Mouse (Mus musculus) kidney, adult 2 months (tissue): ENCODE results near the gene Armh3. TPM values are rescaled to one million over a fixed set of nuclear protein-coding genes. Genes with fewer than 3 reads are reported as not detected.
A peak's percentile ranks its signal among the peaks of the same experiment; 100 is the strongest.

ENCODE experiments used
- DNase-seq: peaks from one replicate; pipeline ENCODE4 v3.0.0; 2021
- H3K27ac ChIP-seq: fragments of 200-500 bp; 2 replicates; pipeline ENCODE4 v1.5.1; 2012; ENCODE audit warnings: low read depth, low read length, control low read depth, inconsistent platforms; ENCODE audit not compliant: insufficient read depth
- H3K27me3 ChIP-seq: fragments of 200-500 bp; replicated peaks from 2 replicates; pipeline ENCODE4 v1.6.1; 2012; ENCODE audit warnings: mild to moderate bottlenecking, moderate library complexity, low read length, inconsistent platforms; ENCODE audit not compliant: control insufficient read depth, insufficient read depth
- H3K36me3 ChIP-seq: fragments of 200-500 bp; 2 replicates; pipeline ENCODE4 v1.6.1; 2012; ENCODE audit warnings: mild to moderate bottlenecking, moderate library complexity, low read length, inconsistent platforms; ENCODE audit not compliant: control insufficient read depth, insufficient read depth
- H3K4me1 ChIP-seq: fragments of 200-500 bp; 2 replicates; pipeline ENCODE4 v1.6.1; 2011; ENCODE audit warnings: low read length; ENCODE audit not compliant: control insufficient read depth, insufficient read depth
- H3K4me3 ChIP-seq: fragments of 200-500 bp; 2 replicates; pipeline ENCODE4 v1.5.1; 2011; ENCODE audit warnings: mild to moderate bottlenecking, low read depth, low read length, control low read depth; ENCODE audit not compliant: insufficient read depth
- CTCF ChIP-seq: fragments of 200-500 bp; conservative IDR thresholded peaks from 2 replicates; pipeline ENCODE4 v1.5.1; 2011; ENCODE audit warnings: low read depth, mild to moderate bottlenecking, control low read depth, low read length, moderate library complexity, mixed read lengths; ENCODE audit not compliant: insufficient read depth, insufficient read length
- POLR2A ChIP-seq: fragments of 200-500 bp; IDR thresholded peaks from one replicate; pipeline ENCODE4 v1.6.1; 2011; ENCODE audit warnings: low read depth, low read length, control low read depth
- WGBS: fragments of 180-500 bp; shearing (Covaris S2); methylation state at CpG from one replicate; pipeline ENCODE4 v1.1.7; 2018; 5-methylcytosine and 5-hydroxymethylcytosine counted together
- polyA plus RNA-seq: library from polyadenylated mRNA; depleted of rRNA; stranded (reverse); fragments of >200 nt; gene quantifications from 2 replicates; pipeline ENCODE4 v1.2.3, GENCODE M21; 2012

The Armh3 gene
- polyA plus RNA-seq, 1 experiment: 12.2 TPM

GRCm38 (mm10) chr19:46043380-46043779 is 45.1 kb upstream of the Armh3 start:
- 41% methylated on average over 7 of the region's 7 CpGs for WGBS
- peak; percentile 51 for DNase-seq
- H3K36me3 ChIP-seq: no peaks in the 10 kb centered on the region
- TF ChIP-seq CTCF (no peak), POLR2A (no peak)
- H3K27me3 ChIP-seq: no peaks in the 10 kb centered on the region
- H3K27ac ChIP-seq: peak overlapping the region; percentile 62; the same call in 1 of the 2 replicates
- H3K4me1 ChIP-seq: peaks cover 42% of the 10 kb centered on the region
- no peak overlapping the region; the same call in 1 of the 2 replicates for H3K4me3 ChIP-seq

GRCm38 (mm10) chr19:46042476-46043011 is 44.3 kb upstream of the Armh3 start:
- TF ChIP-seq POLR2A (no peak), CTCF (no peak)
- 6% methylated on average over 6 of the region's 6 CpGs for WGBS
- no peaks in the 10 kb centered on the region for H3K36me3 ChIP-seq
- H3K27ac ChIP-seq: peak overlapping the region; percentile 62
- H3K4me3 ChIP-seq: peak overlapping the region; percentile 14; the same call in 1 of the 2 replicates
- H3K27me3 ChIP-seq: no peaks in the 10 kb centered on the region
- H3K4me1 ChIP-seq: peaks cover 48% of the 10 kb centered on the region
- DNase-seq: peak; percentile 50

DNA sequence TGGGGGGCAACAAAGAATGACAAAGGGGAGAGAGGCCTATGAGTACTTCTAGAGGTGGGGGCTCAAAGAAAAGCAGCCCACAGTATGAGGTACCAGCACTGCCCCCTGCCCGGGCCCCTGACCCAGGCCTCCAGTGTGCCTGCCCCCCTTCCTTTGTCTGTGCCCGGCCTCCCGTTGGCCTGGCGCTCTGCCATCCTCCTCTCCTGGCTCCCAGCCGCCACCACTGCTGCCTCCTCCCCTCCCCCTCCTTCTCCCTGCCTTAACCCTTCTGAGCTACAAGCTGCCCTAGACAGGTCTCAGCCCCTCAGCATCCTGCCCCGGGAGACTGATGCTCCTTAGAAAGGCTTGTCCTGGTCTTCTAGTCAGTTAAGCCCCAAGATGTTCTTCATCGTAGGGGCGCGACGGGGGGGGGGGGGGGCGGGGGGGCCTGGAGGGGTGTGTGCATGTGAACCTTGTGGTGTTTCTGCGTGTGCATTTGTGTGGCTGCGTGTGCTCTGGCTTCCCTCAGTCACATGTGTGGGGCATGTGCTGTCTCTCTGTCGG is 43.7 kb upstream of the Armh3 start:
- H3K4me1 ChIP-seq: peaks cover 48% of the 10 kb centered on the region
- TF ChIP-seq POLR2A (no peak), CTCF (no peak)
- H3K27me3 ChIP-seq: no peaks in the 10 kb centered on the region
- H3K36me3 ChIP-seq: no peaks in the 10 kb centered on the region
- 1% methylated on average over 14 of the region's 14 CpGs for WGBS
- peak; percentile 94 for DNase-seq
- H3K4me3 ChIP-seq: peak overlapping the region; percentile 14
- H3K27ac ChIP-seq: peak overlapping the region; percentile 62

- H3K27ac ChIP-seq: peak overlapping the region; percentile 45
- no peaks in the 10 kb centered on the region for H3K27me3 ChIP-seq
- peak overlapping the region; percentile 1; the same call in 1 of the 2 replicates for H3K4me3 ChIP-seq
- peaks cover 48% of the 10 kb centered on the region for H3K4me1 ChIP-seq
- TF ChIP-seq POLR2A (no peak), CTCF (no peak)
- H3K36me3 ChIP-seq: no peaks in the 10 kb centered on the region
- WGBS: 12% methylated on average over 7 of the region's 7 CpGs
- no peak for DNase-seq
These were observed 43.1 kb upstream of the Armh3 start for GRCm38 (mm10) chr19:46041299-46041932.

- Histone ChIP-seq H3K27me3 (no peaks in the 10 kb centered on the region), H3K4me1 (peaks cover 48% of the 10 kb centered on the region), H3K27ac (peak overlapping the region; percentile 87), H3K36me3 (peaks cover under 1% of the 10 kb centered on the region; the same call in 1 of the 2 replicates), H3K4me3 (peak overlapping the region; percentile 67; the same call in 1 of the 2 replicates)
- 36% methylated on average over 14 of the region's 14 CpGs for WGBS
- DNase-seq: no peak
- TF ChIP-seq CTCF: no peak
- TF ChIP-seq POLR2A: no peak
These were observed 42.0 kb upstream of the Armh3 start for GRCm38 (mm10) chr19:46040149-46040902.

GRCm38 (mm10) chr19:46039478-46039877 is 41.2 kb upstream of the Armh3 start:
- TF ChIP-seq POLR2A (no peak), CTCF (no peak)
- Histone ChIP-seq H3K27ac (peak overlapping the region; percentile 87), H3K4me3 (peak overlapping the region; percentile 67), H3K27me3 (no peaks in the 10 kb centered on the region), H3K36me3 (peaks cover 4% of the 10 kb centered on the region; the same call in 1 of the 2 replicates), H3K4me1 (peaks cover 48% of the 10 kb centered on the region)
- DNase-seq: peak; percentile 91
- WGBS: 2% methylated on average over 26 of the region's 30 CpGs
